Mouse (Mus musculus): ENCODE measurements around the gene Lrrfip1.

GRCm38 (mm10) chr1:91008746-91009145, 10.2 kb downstream of the Lrrfip1 start:
- TF ChIP-seq CTCF (IDR thresholded peaks at IDR 0.05; ENCODE audit: extremely low read depth, insufficient read depth, low read length) (no peak), POLR2A (IDR thresholded peaks at IDR 0.05; ENCODE audit: extremely low read depth, insufficient read depth, low read length) (no peak)
